Mouse (Mus musculus) stomach, embryonic 15.5 days (tissue): Measurements from ENCODE around the gene Wdr11. TPM values are rescaled to one million over a fixed set of nuclear protein-coding genes. Genes with fewer than 3 reads are reported as not detected.

Experiments
- ATAC-seq: fragments of 200-750 bp; cut with Nextera tagmentation; 2 replicates; pipeline ENCODE4 v1.8.0; 2017; ENCODE audit warnings: low read depth, moderate number of reproducible peaks, moderate TSS enrichment; ENCODE audit not compliant: insufficient read depth, low FRiP score
- H3K27ac ChIP-seq: fragments of 300-500 bp; sonication (generic); 2 replicates; pipeline ENCODE4 v1.5.1; 2015; ENCODE audit warnings: mild to moderate bottlenecking, inconsistent platforms
- H3K27me3 ChIP-seq: fragments of 300-500 bp; sonication (generic); replicated peaks from 2 replicates; pipeline ENCODE4 v1.6.1; 2015; ENCODE audit warnings: inconsistent platforms
- H3K36me3 ChIP-seq: fragments of 300-500 bp; sonication (generic); 2 replicates; pipeline ENCODE4 v1.6.1; 2015; ENCODE audit warnings: inconsistent platforms
- H3K4me1 ChIP-seq: fragments of 300-500 bp; sonication (generic); 2 replicates; pipeline ENCODE4 v1.6.1; 2015; ENCODE audit warnings: inconsistent platforms
- H3K4me2 ChIP-seq: fragments of 300-500 bp; sonication (generic); 2 replicates; pipeline ENCODE4 v1.6.1; 2015; ENCODE audit warnings: mild to moderate bottlenecking, inconsistent platforms
- H3K4me3 ChIP-seq: fragments of 300-500 bp; sonication (generic); replicated peaks from 2 replicates; pipeline ENCODE4 v1.5.1; 2015; ENCODE audit warnings: inconsistent platforms
- H3K9ac ChIP-seq: fragments of 300-500 bp; sonication (generic); 2 replicates; pipeline ENCODE4 v1.6.1; 2015; ENCODE audit warnings: inconsistent platforms
- H3K9me3 ChIP-seq: fragments of 300-500 bp; sonication (generic); 2 replicates; pipeline ENCODE4 v1.6.1; 2016; ENCODE audit warnings: inconsistent platforms
- WGBS: fragments of 180-500 bp; shearing (Covaris S2); methylation state at CpG from one replicate; pipeline ENCODE4 v1.1.7; 2015; 5-methylcytosine and 5-hydroxymethylcytosine counted together
- polyA plus RNA-seq: library from polyadenylated mRNA; unstranded; fragments of >200 nt; fragmentation: Nextera tagmentation; extraction: Ambion mirVana; gene quantifications from 2 replicates; pipeline ENCODE4 v1.2.1, GENCODE M21; 2015

Wdr11 gene
- polyA plus RNA-seq, 1 experiment from 2014 or later = 30.6 TPM

- peaks cover 31% of the 10 kb centered on the region for H3K36me3 ChIP-seq
These were observed 44.4 kb downstream of the Wdr11 start for GRCm38 (mm10) chr7:129635898-129636640.

GRCm38 (mm10) chr7:129636992-129637391 lies 45.3 kb downstream of the Wdr11 start:
- no peak overlapping the region for H3K9ac ChIP-seq
- no peak overlapping the region for H3K4me3 ChIP-seq
- 65% methylated on average over 9 of the region's 9 CpGs for WGBS
- ATAC-seq = no peak
- H3K4me1 ChIP-seq = no peaks in the 10 kb centered on the region
- H3K27me3 ChIP-seq = no peaks in the 10 kb centered on the region
- no peak overlapping the region for H3K27ac ChIP-seq
- H3K4me2 ChIP-seq = no peak overlapping the region
- no peaks in the 10 kb centered on the region for H3K9me3 ChIP-seq
- H3K36me3 ChIP-seq = peaks cover 22% of the 10 kb centered on the region

More at GRCm38 (mm10) chr7:129635898-129636640, 44.4 kb downstream of the Wdr11 start:
- H3K4me1 ChIP-seq = no peaks in the 10 kb centered on the region
- H3K4me2 ChIP-seq = no peak overlapping the region
- H3K27ac ChIP-seq = no peak overlapping the region
- H3K9me3 ChIP-seq = no peaks in the 10 kb centered on the region
- no peak for ATAC-seq
- 82% methylated on average over 12 of the region's 12 CpGs for WGBS
- no peak overlapping the region for H3K4me3 ChIP-seq
- no peak overlapping the region for H3K9ac ChIP-seq
- H3K27me3 ChIP-seq = no peaks in the 10 kb centered on the region

GRCm38 (mm10) chr7:129637906-129638475 lies 46.3 kb downstream of the Wdr11 start:
- Histone ChIP-seq H3K36me3 (peaks cover 15% of the 10 kb centered on the region), H3K9ac (no peak overlapping the region), H3K4me2 (no peak overlapping the region), H3K9me3 (no peaks in the 10 kb centered on the region), H3K27me3 (no peaks in the 10 kb centered on the region), H3K4me1 (no peaks in the 10 kb centered on the region), H3K27ac (no peak overlapping the region), H3K4me3 (no peak overlapping the region)
- ATAC-seq = no peak
- WGBS = 77% methylated on average over 5 of the region's 5 CpGs

- H3K4me3 ChIP-seq = no peak overlapping the region
- no peak overlapping the region for H3K9ac ChIP-seq
- H3K27me3 ChIP-seq = no peaks in the 10 kb centered on the region
- no peaks in the 10 kb centered on the region for H3K9me3 ChIP-seq
- WGBS = 91% methylated on average over 5 of the region's 5 CpGs
- no peak for ATAC-seq
- H3K36me3 ChIP-seq = peaks cover 11% of the 10 kb centered on the region
- H3K27ac ChIP-seq = no peak overlapping the region
- H3K4me1 ChIP-seq = no peaks in the 10 kb centered on the region
- no peak overlapping the region for H3K4me2 ChIP-seq
These were observed 47.3 kb downstream of the Wdr11 start for GRCm38 (mm10) chr7:129639006-129639405.

GRCm38 (mm10) chr7:129639833-129640232 lies 48.2 kb downstream of the Wdr11 start:
- Histone ChIP-seq H3K27me3 (no peaks in the 10 kb centered on the region), H3K4me1 (no peaks in the 10 kb centered on the region), H3K36me3 (peaks cover 4% of the 10 kb centered on the region), H3K4me2 (no peak overlapping the region), H3K4me3 (no peak overlapping the region), H3K9ac (no peak overlapping the region), H3K27ac (no peak overlapping the region), H3K9me3 (no peaks in the 10 kb centered on the region)
- ATAC-seq = no peak
- 84% methylated on average over 6 of the region's 6 CpGs for WGBS

- H3K4me3 ChIP-seq = no peak overlapping the region
- no peak overlapping the region for H3K27ac ChIP-seq
- H3K9me3 ChIP-seq = no peaks in the 10 kb centered on the region
- H3K36me3 ChIP-seq = no peaks in the 10 kb centered on the region
- H3K4me2 ChIP-seq = no peak overlapping the region
- ATAC-seq = no peak
- H3K27me3 ChIP-seq = no peaks in the 10 kb centered on the region
- H3K9ac ChIP-seq = no peak overlapping the region
- WGBS = 97% methylated on average over 4 of the region's 4 CpGs
- no peaks in the 10 kb centered on the region for H3K4me1 ChIP-seq
These were observed 51.6 kb downstream of the Wdr11 start for GRCm38 (mm10) chr7:129643290-129643689.

GRCm38 (mm10) chr7:129647798-129648197 lies 56.1 kb downstream of the Wdr11 start:
- 80% methylated on average over 7 of the region's 7 CpGs for WGBS
- ATAC-seq = no peak
- H3K9ac ChIP-seq = no peak overlapping the region

GRCm38 (mm10) chr7:129648938-129649337 lies 57.3 kb downstream of the Wdr11 start:
- peak overlapping the region; percentile 40; the same call in 1 of the 2 replicates for H3K27ac ChIP-seq
- H3K4me2 ChIP-seq = no peak overlapping the region

More at GRCm38 (mm10) chr7:129647798-129648197, 56.1 kb downstream of the Wdr11 start:
- H3K4me3 ChIP-seq = no peak overlapping the region
- H3K9me3 ChIP-seq = no peaks in the 10 kb centered on the region
- no peaks in the 10 kb centered on the region for H3K36me3 ChIP-seq
- no peak overlapping the region for H3K27ac ChIP-seq
- H3K4me1 ChIP-seq = 0 out of 2 replicates have a peak, but pooled peaks cover 4% of the 10 kb centered on the region
- no peak overlapping the region for H3K4me2 ChIP-seq
- no peaks in the 10 kb centered on the region for H3K27me3 ChIP-seq

GRCm38 (mm10) chr7:129650717-129651116 lies 59.1 kb downstream of the Wdr11 start:
- Histone ChIP-seq H3K4me1 (peaks cover 20% of the 10 kb centered on the region), H3K27me3 (no peaks in the 10 kb centered on the region), H3K27ac (peak overlapping the region; percentile 37), H3K9me3 (no peaks in the 10 kb centered on the region), H3K36me3 (no peaks in the 10 kb centered on the region), H3K4me3 (no peak overlapping the region), H3K4me2 (no peak overlapping the region), H3K9ac (no peak overlapping the region)
- ATAC-seq = no peak
- WGBS = 86% methylated on average over 5 of the region's 5 CpGs

More at GRCm38 (mm10) chr7:129648938-129649337, 57.3 kb downstream of the Wdr11 start:
- Histone ChIP-seq H3K9ac (no peak overlapping the region), H3K4me3 (no peak overlapping the region), H3K27me3 (no peaks in the 10 kb centered on the region), H3K9me3 (no peaks in the 10 kb centered on the region), H3K36me3 (no peaks in the 10 kb centered on the region), H3K4me1 (peaks cover 5% of the 10 kb centered on the region; the same call in 1 of the 2 replicates)
- WGBS = 3% methylated on average over 6 of the region's 6 CpGs
- ATAC-seq = no peak

GRCm38 (mm10) chr7:129651781-129652180 lies 60.1 kb downstream of the Wdr11 start:
- peak overlapping the region; percentile 77 for H3K27ac ChIP-seq
- WGBS = 48% methylated on average over 7 of the region's 7 CpGs
- no peak overlapping the region for H3K9ac ChIP-seq
- no peak overlapping the region for H3K4me3 ChIP-seq
- H3K9me3 ChIP-seq = no peaks in the 10 kb centered on the region
- no peaks in the 10 kb centered on the region for H3K36me3 ChIP-seq
- H3K27me3 ChIP-seq = no peaks in the 10 kb centered on the region
- peaks cover 22% of the 10 kb centered on the region for H3K4me1 ChIP-seq
- ATAC-seq = peak; percentile 61; the same call in 1 of the 2 replicates
- no peak overlapping the region for H3K4me2 ChIP-seq

- Histone ChIP-seq H3K4me3 (no peak overlapping the region), H3K27me3 (no peaks in the 10 kb centered on the region), H3K27ac (peak overlapping the region; percentile 77; the same call in 1 of the 2 replicates), H3K36me3 (no peaks in the 10 kb centered on the region), H3K9ac (no peak overlapping the region), H3K4me1 (peaks cover 22% of the 10 kb centered on the region), H3K9me3 (no peaks in the 10 kb centered on the region), H3K4me2 (no peak overlapping the region)
- 49% methylated on average over 8 of the region's 9 CpGs for WGBS
- no peak for ATAC-seq
These were observed 61.3 kb downstream of the Wdr11 start for GRCm38 (mm10) chr7:129652901-129653460.

GRCm38 (mm10) chr7:129653791-129654271 lies 62.2 kb downstream of the Wdr11 start:
- Histone ChIP-seq H3K9ac (no peak overlapping the region), H3K4me1 (peaks cover 22% of the 10 kb centered on the region), H3K4me2 (no peak overlapping the region), H3K4me3 (no peak overlapping the region), H3K36me3 (no peaks in the 10 kb centered on the region), H3K9me3 (no peaks in the 10 kb centered on the region), H3K27me3 (no peaks in the 10 kb centered on the region), H3K27ac (no peak overlapping the region; the same call in 1 of the 2 replicates)
- 10% methylated on average over 11 of the region's 11 CpGs for WGBS
- ATAC-seq = peak; percentile 45; the same call in 1 of the 2 replicates
